Mouse (Mus musculus) C2C12 (cell line): ENCODE results near the gene Crtc1. TPM values are rescaled to one million over a fixed set of nuclear protein-coding genes. Genes with fewer than 3 reads are reported as not detected.

Experiments
- H3K27me3 ChIP-seq: one replicate; pipeline ENCODE4 v1.6.1; 2011; ENCODE audit not compliant: control insufficient read depth, insufficient read depth, insufficient read length
- H3K36me3 ChIP-seq: one replicate; pipeline ENCODE4 v1.6.1; 2011; ENCODE audit not compliant: control insufficient read depth, insufficient read depth
- H3K4me3 ChIP-seq: one replicate; pipeline ENCODE4 v1.5.1; 2011; ENCODE audit warnings: mild to moderate bottlenecking, control low read depth; ENCODE audit not compliant: poor library complexity, insufficient read depth, severe bottlenecking
- H3K79me2 ChIP-seq: one replicate; pipeline ENCODE4 v1.6.1; 2011; ENCODE audit not compliant: control insufficient read depth, insufficient read depth
- H3K79me3 ChIP-seq: one replicate; pipeline ENCODE4 v1.6.1; 2011; ENCODE audit warnings: low read depth, control low read depth
- H3ac ChIP-seq: one replicate; pipeline ENCODE3; 2011; ENCODE audit warnings: low read depth; ENCODE audit not compliant: control insufficient read depth, insufficient read length
- CEBPB ChIP-seq: IDR thresholded peaks from one replicate; pipeline ENCODE4 v1.6.1; 2011; ENCODE audit warnings: low read depth, mild to moderate bottlenecking, control low read depth, moderate library complexity
- CTCF ChIP-seq: IDR thresholded peaks from one replicate; pipeline ENCODE4 v1.5.1; 2011; ENCODE audit not compliant: control insufficient read depth, insufficient read depth, insufficient read length
- FOSL1 ChIP-seq: IDR thresholded peaks from one replicate; pipeline ENCODE4 v1.8.0; 2011; ENCODE audit warnings: mild to moderate bottlenecking, low read length; ENCODE audit not compliant: poor library complexity, insufficient read depth, severe bottlenecking
- MAX ChIP-seq: IDR thresholded peaks from one replicate; pipeline ENCODE4 v1.6.1; 2011; ENCODE audit warnings: mild to moderate bottlenecking, control low read depth
- MYOD1 ChIP-seq: IDR thresholded peaks from one replicate; pipeline ENCODE4 v1.6.1; 2011; ENCODE audit warnings: low read depth; ENCODE audit not compliant: control insufficient read depth, insufficient read length
- MYOG ChIP-seq: IDR thresholded peaks from one replicate; pipeline ENCODE4 v1.6.1; 2011; ENCODE audit not compliant: control insufficient read depth, insufficient read length; ENCODE audit errors: extremely low read depth
- USF1 ChIP-seq: IDR thresholded peaks from one replicate; pipeline ENCODE4 v1.6.1; 2011; ENCODE audit warnings: low read depth, mild to moderate bottlenecking, control low read depth, moderate library complexity
- polyA plus RNA-seq: library from polyadenylated mRNA; unstranded; fragments of >200 nt; fragmentation: generic; extraction: Trizol; gene quantifications from one replicate; pipeline ENCODE4 v1.2.1, GENCODE M21; 2012; ENCODE audit warnings: missing spikeins

The Crtc1 gene
- polyA plus RNA-seq, 1 experiment: 11.7 TPM

DNA sequence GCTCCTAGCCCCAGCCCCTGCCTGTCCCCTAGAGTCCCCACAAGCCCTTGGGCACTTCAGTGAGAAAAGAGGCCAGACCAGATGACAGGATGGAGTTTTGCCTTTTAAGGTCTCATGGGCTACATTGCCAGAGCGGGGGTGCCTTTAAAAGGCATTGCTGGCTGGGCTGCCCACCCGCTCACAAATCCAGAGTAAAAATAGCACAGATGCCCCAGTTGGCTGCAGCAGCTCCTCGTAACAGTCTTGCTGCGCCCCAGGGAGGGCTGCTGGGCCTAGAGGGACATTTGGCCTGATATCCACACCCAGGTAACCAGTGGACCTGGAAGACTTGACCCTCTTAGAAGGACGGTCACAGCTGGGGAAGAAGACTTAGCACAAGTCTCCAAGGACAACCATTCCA, 14.5 kb upstream of the Crtc1 start:
- no peak for TF ChIP-seq MAX
- TF ChIP-seq CTCF: no peak
- no peak for TF ChIP-seq CEBPB
- TF ChIP-seq MYOD1: no peak
- no peak for TF ChIP-seq FOSL1
- TF ChIP-seq MYOG: no peak
- no peak for TF ChIP-seq USF1
- no peaks in the 10 kb centered on the region for H3K27me3 ChIP-seq
- H3ac ChIP-seq: no peak overlapping the region
- no peak overlapping the region for H3K4me3 ChIP-seq
- peaks cover 18% of the 10 kb centered on the region for H3K36me3 ChIP-seq
- H3K79me3 ChIP-seq: peaks cover 7% of the 10 kb centered on the region
- peaks cover 16% of the 10 kb centered on the region for H3K79me2 ChIP-seq

DNA sequence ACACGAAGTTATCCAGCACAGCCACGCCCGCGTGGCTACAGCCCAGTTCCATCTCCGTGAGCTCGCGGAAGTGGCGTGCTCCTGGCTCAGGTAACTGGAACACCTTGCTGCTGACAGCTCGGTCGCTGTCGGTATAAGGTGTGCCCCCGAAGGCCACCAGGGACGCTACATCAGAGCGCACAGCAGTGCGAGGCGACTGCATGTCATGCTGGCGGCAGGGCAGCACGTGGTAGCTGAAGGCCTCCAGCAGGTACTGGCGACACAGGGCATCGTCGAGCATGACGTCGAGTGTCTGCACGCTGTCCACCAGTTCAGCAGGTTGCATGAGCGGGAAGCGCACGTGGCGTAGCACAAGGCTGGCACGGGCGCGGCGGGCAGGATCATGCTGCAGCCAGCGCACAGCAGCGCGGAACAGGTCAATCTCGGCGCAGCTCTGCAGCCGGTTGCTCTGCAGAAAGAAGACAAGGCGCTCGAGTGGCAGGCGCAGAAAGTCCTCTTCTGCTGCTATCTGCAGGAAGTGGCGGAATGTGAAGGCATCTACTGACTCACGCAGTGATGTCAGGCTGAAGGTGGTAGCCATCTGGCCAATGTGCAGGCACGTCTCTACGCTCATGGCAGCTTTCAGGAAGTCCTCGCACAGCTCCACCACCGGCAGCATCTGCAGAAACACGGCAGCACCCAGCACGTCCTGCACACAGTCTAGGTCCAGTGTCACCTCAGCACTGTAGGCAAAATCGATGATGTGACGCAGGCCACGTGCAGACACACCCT, 13.0 kb upstream of the Crtc1 start:
- TF ChIP-seq MAX (no peak), MYOD1 (no peak), MYOG (no peak), FOSL1 (no peak), USF1 (no peak), CTCF (no peak)
- Histone ChIP-seq H3K79me2 (peaks cover 1% of the 10 kb centered on the region), H3K36me3 (peaks cover 15% of the 10 kb centered on the region), H3ac (no peak overlapping the region), H3K79me3 (peaks cover 2% of the 10 kb centered on the region), H3K27me3 (no peaks in the 10 kb centered on the region), H3K4me3 (no peak overlapping the region)

DNA sequence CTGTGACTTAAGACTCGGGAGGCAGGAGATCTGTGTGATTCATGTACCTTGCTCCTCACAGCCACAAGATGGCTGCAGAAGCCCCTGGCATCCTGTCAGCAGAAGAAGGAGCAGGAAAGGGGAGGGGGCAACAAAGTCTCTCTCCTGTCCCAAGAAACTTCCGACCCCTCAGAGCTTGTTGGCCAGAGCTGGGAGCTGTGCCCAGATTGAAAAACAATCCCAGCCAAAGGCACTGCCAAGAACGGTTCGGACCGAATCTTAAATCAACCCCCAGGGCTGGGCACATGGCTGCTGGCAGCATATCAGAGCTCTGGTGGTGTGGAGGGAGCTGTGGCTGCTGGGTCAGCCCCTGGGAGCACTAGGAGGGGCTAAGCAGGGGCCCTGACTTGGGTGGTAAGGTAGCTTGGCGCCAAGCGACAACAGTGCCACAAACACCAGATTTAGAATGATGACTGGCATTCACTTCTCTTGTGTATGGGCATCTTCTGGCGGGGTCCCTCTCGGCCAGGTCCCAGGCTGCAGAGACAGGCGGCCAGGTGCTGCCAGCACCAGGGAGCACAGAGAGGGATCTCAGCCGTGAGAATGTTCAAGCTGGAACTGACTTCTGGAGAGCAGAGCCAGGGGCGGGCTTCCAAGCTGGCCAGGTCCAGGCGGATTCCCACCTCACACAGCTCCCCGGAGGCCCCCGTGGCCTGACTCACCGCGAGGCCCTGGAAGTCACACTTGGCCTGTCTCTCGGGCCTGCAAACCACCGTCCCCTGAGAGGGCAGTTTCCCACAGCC, 8.5 kb upstream of the Crtc1 start:
- H3K79me3 ChIP-seq: no peaks in the 10 kb centered on the region
- H3K36me3 ChIP-seq: peaks cover 15% of the 10 kb centered on the region
- TF ChIP-seq USF1 (no peak), CEBPB (no peak), CTCF (no peak), MYOD1 (no peak), MAX (no peak), MYOG (no peak)
- no peaks in the 10 kb centered on the region for H3K27me3 ChIP-seq
- no peak overlapping the region for H3ac ChIP-seq
- H3K4me3 ChIP-seq: no peak overlapping the region
- H3K79me2 ChIP-seq: no peaks in the 10 kb centered on the region

DNA sequence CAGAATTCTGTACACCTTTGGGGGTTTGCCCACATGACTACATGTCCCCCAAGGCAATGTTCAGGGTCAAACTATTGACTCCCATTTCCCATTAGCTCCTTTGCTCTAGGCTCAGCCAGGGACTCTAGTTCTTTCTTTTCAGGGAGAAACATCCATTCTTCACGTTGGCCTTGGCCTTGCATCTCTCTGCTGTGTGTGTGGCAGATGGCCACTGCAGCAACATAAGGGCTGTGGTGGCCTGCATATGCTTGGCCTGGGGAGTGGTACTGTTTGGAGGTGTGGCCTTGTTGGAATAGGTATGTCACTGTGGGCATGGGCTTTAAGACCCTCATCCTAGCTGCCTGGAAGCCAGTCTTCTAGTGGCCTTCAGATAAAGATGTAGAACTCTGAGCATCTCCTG, 6.6 kb upstream of the Crtc1 start:
- no peaks in the 10 kb centered on the region for H3K79me3 ChIP-seq
- H3K27me3 ChIP-seq: no peaks in the 10 kb centered on the region
- peaks cover 5% of the 10 kb centered on the region for H3K36me3 ChIP-seq
- no peak overlapping the region for H3K4me3 ChIP-seq
- H3ac ChIP-seq: no peak overlapping the region
- H3K79me2 ChIP-seq: no peaks in the 10 kb centered on the region
- TF ChIP-seq MYOG (no peak), MAX (no peak), CTCF (no peak), CEBPB (no peak)

DNA sequence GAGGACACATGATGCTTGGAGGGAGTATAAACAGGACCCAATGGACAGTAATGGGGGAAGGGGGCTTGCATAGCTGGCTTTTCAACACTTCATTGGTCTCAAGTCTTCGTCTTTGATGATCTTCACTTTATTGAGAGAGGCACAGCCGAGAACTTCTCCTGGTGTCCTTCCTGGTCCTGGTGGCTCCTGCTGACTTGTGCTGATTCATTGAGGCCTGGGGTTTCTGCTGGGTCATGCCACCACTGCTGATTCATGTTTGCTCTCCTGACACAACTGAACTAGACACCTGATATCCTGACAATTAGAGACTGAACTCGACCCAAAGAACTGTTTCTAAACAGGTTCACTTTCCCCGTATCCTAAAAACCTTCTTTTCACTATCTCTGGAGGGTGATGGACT, 3.9 kb upstream of the Crtc1 start:
- Histone ChIP-seq H3K36me3 (no peaks in the 10 kb centered on the region), H3K79me2 (peaks cover 9% of the 10 kb centered on the region), H3K4me3 (no peak overlapping the region)

More for the DNA sequence above, 3.9 kb upstream of the Crtc1 start:
- H3ac ChIP-seq: no peak overlapping the region
- H3K79me3 ChIP-seq: peaks cover 7% of the 10 kb centered on the region
- no peaks in the 10 kb centered on the region for H3K27me3 ChIP-seq
- TF ChIP-seq MYOG (no peak), CTCF (no peak), MAX (no peak), MYOD1 (no peak), USF1 (no peak), FOSL1 (no peak), CEBPB (no peak)
